Mouse (Mus musculus) urinary bladder, postnatal 14 days (tissue): Measurements from ENCODE around the gene Fancl.
A peak's percentile ranks its signal among the peaks of the same experiment; 100 is the strongest.

Source experiments
- DNase-seq: peaks from one replicate; pipeline ENCODE4 v3.0.0; 2021; ENCODE audit warnings: low spot score

The Fancl gene

DNA sequence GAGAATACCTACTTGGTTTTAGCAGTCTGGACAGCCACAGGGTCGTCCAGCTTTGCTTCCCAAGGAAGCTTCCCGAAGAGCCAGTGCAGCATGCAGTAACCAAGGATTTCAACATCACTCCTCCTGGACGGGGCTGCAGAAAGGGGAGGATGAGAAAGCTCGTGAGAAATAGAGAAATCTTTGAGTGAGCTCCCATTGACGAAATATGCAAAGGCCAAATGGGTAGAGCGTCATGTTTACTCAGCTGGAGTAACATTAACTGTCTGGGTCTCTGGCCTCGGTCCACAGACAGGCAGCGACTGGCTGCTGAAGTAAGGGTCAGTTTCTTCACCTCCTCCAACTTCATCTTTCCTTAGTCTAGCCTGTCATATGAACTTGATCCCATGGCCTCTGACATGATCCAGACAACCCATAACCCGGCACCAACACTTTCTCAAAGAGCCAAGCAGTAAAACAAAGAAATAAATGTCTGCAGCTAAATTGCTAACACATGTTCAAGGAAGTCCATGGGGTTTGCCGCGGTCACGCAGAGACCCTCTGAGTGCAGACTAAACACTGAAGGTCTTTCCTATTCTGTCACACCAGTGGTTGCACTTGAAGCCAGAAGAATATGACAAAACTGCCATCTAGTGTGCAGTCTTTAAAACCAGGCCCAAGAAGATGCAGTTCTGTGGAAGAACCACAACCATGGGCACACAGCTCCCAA lies 104.0 kb downstream of the Fancl start:
- peak; percentile 9 for DNase-seq

DNA sequence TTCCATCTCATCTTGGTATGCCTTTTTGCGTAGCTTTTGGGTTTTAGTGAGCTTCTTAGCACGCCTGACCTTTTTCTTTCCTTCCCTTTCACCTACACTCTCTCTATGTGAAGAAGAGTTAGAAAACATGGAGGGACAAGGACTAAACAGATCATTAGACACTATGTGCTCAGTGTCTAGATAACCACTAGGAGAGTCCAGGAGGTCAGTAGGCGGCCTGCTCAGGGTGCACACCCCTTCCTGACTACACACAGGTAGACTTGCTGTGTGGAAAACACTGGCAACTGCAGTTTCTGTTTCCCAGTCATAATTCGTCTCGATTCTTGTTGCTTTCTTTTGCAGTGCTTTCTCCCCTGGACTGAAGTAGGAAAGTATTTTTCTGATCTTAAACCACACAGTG lies 110.0 kb downstream of the Fancl start:
- DNase-seq, result no peak

- DNase-seq, result no peak
Observed at GRCm38 (mm10) chr11:26513683-26514082, 127.7 kb downstream of the Fancl start.

- DNase-seq, result no peak
Observed at GRCm38 (mm10) chr11:26516086-26516485, 130.2 kb downstream of the Fancl start.

DNA sequence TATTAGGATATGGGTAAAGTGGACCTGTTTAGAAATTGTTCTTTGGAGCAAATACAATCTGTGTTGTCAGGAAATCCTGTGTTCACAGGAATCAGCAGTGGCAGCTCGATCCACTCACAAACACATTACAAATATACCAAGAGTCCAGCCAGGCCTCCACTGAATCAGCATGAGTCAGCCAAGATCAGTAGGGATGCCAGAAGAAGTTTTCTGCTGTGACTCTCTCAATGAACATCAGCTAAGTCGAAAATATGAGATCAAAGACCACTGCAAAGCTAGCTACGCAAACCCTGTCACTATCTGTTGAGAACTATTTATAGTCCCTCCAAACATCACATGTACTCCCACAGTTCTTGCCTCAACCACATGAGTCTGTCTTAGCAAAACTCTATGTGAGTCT lies 133.1 kb downstream of the Fancl start:
- peak; percentile 8 for DNase-seq
